Mouse (Mus musculus) CD4-positive helper T cell, adult 2 months (primary cell): ENCODE measurements at regions not wholly inside any gene's neighbourhood (a gene's known extent, or its start where the extent isn't known, plus 50 kb on each side); places are given as distances from the start of the nearest gene placed in this dataset.

ENCODE experiments used
- DNase-seq: peaks from one replicate; pipeline ENCODE4 v3.0.0-alpha.2; 2012; ENCODE audit warnings: low read depth, missing footprints, low spot score

- DNase-seq = no peak
These were observed 90.0 kb upstream of the Phactr1 start for GRCm38 (mm10) chr13:42590415-42590814.

- DNase-seq = no peak
These were observed 87.5 kb upstream of the Phactr1 start for GRCm38 (mm10) chr13:42592945-42593344.

DNA sequence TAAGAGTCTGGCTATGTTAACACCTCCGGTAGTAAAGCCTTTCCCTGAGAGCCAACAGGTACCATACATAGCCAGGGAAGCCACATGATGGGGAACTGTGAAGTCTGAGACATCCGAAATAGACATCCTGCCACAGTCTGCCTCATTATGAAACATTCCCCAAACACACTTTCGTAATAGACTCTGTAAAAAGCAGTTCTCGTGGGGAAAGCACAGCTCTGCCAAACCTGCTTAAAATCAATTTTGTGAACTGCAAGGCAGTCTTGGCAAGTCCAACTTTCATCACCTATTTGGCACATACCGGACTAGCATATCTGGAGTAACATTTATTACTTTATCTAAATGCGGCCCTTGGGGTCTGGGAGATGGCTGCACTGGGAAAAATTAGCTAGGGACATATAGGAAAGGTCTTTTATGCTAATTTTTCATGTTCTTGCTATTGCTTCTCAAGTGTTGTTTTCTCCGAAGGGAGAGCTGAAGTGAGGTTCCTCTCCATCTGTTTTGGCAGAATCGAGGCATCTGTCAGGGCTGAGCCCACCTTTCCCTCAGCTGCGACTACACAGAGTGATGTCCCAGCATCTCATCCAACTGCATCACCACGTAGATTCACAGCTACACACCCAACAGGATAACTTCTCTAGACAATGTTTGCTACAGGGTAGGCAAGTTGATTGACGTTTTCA lies 86.8 kb upstream of the Phactr1 start:
- DNase-seq = no peak

DNA sequence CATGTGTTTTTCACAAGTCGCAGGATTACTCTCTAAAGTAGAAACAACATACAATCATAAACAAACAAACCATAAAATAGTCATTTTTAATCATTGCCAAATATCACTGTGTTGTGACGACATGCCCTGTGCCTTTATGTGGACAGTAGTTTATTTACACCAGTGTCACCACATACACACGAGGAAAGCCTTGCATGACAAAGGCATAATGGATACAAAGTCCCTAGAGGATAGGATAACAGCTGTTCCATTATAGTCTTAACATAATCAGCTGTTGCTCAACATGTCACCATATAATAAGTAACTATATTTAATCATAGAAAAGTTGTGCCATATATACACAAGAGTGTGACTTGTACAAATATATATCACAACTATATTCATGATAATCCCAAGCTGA lies 85.2 kb upstream of the Phactr1 start:
- no peak for DNase-seq

DNA sequence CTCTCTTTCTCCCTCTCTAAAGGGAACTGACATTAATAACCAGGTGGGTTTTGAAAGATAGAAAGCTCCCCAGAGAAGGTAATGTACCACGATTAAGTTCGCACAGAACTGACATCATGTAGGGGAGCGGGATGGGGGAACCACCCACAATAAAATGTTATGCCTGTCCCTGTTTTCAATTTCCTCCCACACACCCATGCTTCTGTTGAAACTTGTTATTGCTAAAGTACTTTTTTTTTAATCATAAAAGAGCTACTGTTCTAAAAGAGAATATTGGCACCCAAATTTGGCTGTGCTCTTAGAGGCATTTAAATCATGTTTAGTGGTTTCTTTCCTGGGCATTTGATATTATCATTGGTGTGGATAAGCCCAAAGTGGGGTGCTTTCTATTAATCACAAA lies 82.6 kb upstream of the Phactr1 start:
- DNase-seq = no peak

DNA sequence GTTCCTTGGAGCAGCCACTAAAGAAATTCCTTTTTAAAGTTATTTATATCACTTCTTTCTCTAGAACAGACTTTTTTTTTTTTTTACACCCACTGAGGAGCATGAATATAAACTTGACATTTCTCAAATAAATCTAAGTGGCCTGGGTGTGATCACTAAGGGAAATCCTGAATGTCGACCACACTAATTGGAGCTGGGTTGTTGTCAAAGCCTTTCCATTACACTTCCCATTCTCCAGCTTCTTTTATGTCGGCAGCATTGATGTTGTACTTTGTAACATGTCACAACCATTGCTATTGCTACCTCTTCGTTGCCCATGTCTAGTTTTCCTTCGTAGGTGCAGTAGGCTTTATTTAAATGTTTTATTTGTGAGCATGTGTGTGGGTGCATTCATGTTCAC lies 77.1 kb upstream of the Phactr1 start:
- DNase-seq = no peak

- DNase-seq = no peak
These were observed 72.7 kb upstream of the Phactr1 start for GRCm38 (mm10) chr13:42607735-42608134.

DNA sequence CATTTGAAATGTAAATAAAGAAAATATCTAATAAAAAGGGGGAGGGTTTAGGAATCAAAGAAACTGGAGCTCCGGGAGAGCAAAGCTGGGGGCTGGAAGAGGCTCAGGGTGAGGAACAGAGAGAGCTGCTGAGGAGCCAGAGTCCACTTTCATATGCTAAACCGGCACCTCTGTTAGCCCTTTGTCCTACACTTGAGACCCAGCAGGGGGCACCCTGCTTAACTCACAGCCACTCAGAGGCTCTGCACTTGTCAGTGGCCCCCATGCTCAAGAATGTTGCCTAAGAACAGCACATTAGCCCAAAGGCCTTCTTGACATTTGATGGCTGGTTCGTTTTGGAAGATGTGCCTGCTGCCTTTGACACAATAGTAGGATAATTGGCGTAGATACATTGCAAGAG lies 71.5 kb upstream of the Phactr1 start:
- no peak for DNase-seq

DNA sequence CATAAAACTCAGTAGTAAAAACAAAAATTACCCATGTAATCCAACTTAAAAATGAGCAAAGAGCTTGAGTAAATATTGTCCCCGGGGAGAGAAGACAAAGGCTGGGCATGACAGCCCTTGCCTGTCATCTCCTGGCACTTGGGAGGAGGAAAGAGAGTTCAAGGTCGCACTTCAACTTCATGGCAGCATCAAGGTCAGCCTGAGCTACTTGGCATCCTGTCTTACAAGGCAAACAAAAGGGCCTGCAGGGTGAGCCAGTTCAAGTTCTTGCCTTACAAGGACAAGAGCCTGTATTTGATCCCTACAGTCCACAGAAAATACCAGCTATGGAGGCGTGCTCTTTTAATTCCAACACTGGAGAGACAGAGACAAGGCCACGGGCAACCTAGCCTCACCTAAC lies 67.1 kb upstream of the Phactr1 start:
- DNase-seq = no peak

GRCm38 (mm10) chr13:42615826-42616225 lies 64.6 kb upstream of the Phactr1 start:
- no peak for DNase-seq

GRCm38 (mm10) chr13:42617225-42617624 lies 63.2 kb upstream of the Phactr1 start:
- DNase-seq = no peak

DNA sequence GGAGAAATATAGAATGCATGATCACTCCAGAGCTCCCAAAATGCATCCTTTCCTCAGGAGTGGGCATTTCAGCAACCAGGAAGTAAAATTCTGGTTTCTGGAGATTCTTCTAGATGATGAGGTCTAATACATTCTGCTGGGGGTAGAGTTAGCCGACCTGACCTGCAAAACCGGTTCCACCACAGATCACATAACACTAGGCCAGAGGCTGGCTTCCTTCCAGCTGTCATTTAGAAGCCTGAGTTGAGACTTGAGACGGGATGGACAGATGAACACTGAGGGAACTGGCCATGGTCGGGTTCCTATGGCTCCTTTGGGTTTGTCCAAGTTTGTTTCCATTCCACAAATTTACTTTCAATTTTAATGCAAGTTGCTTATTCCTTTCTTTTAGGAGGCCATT lies 62.6 kb upstream of the Phactr1 start:
- no peak for DNase-seq

DNA sequence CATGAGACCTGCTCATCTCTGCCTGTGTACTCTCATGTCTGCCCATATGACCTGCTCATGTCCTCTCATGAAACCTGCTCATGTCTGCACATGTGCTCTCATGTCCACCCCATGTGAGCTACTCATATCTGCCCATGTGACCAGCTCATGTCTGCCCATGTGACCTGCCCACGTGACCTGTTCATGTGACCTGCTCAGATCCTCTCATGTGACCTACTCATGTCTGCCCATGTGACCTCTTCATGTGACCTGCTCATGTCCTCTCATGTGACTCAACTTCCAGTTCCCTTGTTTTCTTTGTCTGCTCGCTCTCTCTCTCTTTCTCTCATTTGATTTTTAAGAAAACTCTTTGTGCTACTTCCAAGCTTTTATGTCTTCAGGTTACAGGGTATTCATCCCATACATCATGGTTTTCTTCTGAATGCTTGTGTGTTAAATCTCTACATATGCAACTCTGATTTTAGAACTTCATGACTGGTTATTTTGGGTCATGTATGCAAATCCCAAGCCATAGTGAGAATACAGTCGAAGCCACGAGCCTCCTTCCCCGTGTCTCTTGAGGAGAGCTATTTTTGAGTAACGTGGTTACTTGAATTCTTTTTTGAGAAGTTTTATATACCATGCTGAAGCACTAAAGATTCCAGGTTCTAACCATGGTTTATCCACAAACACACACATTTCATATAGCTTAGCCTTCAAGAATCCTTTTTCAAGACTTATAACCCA lies 60.7 kb upstream of the Phactr1 start:
- no peak for DNase-seq

DNA sequence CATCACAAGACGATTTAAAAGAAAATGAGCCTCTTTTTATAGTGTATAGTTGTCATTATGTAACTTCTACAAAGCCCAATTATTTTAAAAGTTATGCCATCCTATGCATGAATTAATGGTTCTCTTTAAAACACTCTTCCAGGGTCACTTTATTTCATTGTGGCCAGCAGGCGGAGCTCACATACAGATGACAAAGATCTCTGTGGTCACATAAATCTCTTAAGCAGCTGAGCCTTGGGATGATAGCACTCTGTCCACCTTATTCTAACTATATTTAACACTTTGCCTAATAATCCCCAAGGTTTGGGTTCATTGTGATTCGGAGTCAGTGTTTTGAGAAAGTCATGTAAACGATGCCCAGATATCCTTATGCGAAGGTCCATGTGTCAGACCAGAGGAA lies 56.9 kb upstream of the Phactr1 start:
- no peak for DNase-seq
